Mouse (Mus musculus) lung, embryonic 15.5 days (tissue): ENCODE measurements at regions not wholly inside any gene's neighbourhood (a gene's known extent, or its start where the extent isn't known, plus 50 kb on each side); places are given as distances from the start of the nearest gene placed in this dataset.

Experiments
- ATAC-seq: fragments of 200-750 bp; cut with Nextera tagmentation; 2 replicates; pipeline ENCODE4 v1.8.0; 2017; ENCODE audit warnings: moderate number of reproducible peaks, borderline replicate concordance; ENCODE audit not compliant: low FRiP score, low TSS enrichment; ENCODE audit errors: extremely low read depth
- H3K27ac ChIP-seq: fragments of 300-500 bp; sonication (generic); 2 replicates; pipeline ENCODE4 v1.5.1; 2015; ENCODE audit warnings: moderate library complexity, mild to moderate bottlenecking, inconsistent platforms
- H3K27me3 ChIP-seq: fragments of 300-500 bp; sonication (generic); 2 replicates; pipeline ENCODE4 v1.6.1; 2015; ENCODE audit warnings: inconsistent platforms
- H3K36me3 ChIP-seq: fragments of 300-500 bp; sonication (generic); 2 replicates; pipeline ENCODE4 v1.6.1; 2015; ENCODE audit warnings: inconsistent platforms
- H3K4me1 ChIP-seq: fragments of 300-500 bp; sonication (generic); 2 replicates; pipeline ENCODE4 v1.6.1; 2015; ENCODE audit warnings: inconsistent platforms
- H3K4me2 ChIP-seq: fragments of 300-500 bp; sonication (generic); 2 replicates; pipeline ENCODE4 v1.6.1; 2015; ENCODE audit warnings: inconsistent platforms, mild to moderate bottlenecking, moderate library complexity
- H3K4me3 ChIP-seq: fragments of 300-500 bp; sonication (generic); 2 replicates; pipeline ENCODE4 v1.5.1; 2015; ENCODE audit warnings: mild to moderate bottlenecking, inconsistent platforms
- H3K9ac ChIP-seq: fragments of 300-500 bp; sonication (generic); 2 replicates; pipeline ENCODE4 v1.6.1; 2015; ENCODE audit warnings: inconsistent platforms
- H3K9me3 ChIP-seq: fragments of 300-500 bp; sonication (generic); 2 replicates; pipeline ENCODE4 v1.6.1; 2016; ENCODE audit warnings: inconsistent platforms
- WGBS: fragments of 180-500 bp; shearing (Covaris S2); methylation state at CpG from one replicate; pipeline ENCODE4 v1.1.7; 2015; 5-methylcytosine and 5-hydroxymethylcytosine counted together

- Histone ChIP-seq H3K4me1 (no peaks in the 10 kb centered on the region), H3K4me3 (no peak overlapping the region), H3K9ac (no peak overlapping the region), H3K4me2 (no peak overlapping the region), H3K36me3 (no peaks in the 10 kb centered on the region), H3K27me3 (no peaks in the 10 kb centered on the region), H3K27ac (no peak overlapping the region), H3K9me3 (no peaks in the 10 kb centered on the region)
- WGBS, result 70% methylated on average over 1 of the region's 1 CpGs
- no peak for ATAC-seq
These were observed 852.0 kb upstream of the Agtr1b start for GRCm38 (mm10) chr3:21218936-21219335.

- no peaks in the 10 kb centered on the region for H3K36me3 ChIP-seq
- no peaks in the 10 kb centered on the region for H3K27me3 ChIP-seq
- no peak overlapping the region for H3K9ac ChIP-seq
- no peak overlapping the region for H3K4me2 ChIP-seq
- no peak overlapping the region for H3K4me3 ChIP-seq
- H3K9me3 ChIP-seq, result no peaks in the 10 kb centered on the region
- ATAC-seq, result no peak
- no peak overlapping the region for H3K27ac ChIP-seq
- 82% methylated on average over 2 of the region's 2 CpGs for WGBS
- H3K4me1 ChIP-seq, result no peaks in the 10 kb centered on the region
These were observed 835.3 kb upstream of the Tbl1xr1 start for GRCm38 (mm10) chr3:21241184-21241583.

GRCm38 (mm10) chr3:21256129-21256760, 820.2 kb upstream of the Tbl1xr1 start:
- H3K4me1 ChIP-seq, result no peaks in the 10 kb centered on the region
- H3K27ac ChIP-seq, result no peak overlapping the region
- no peaks in the 10 kb centered on the region for H3K36me3 ChIP-seq
- H3K4me2 ChIP-seq, result no peak overlapping the region
- H3K9me3 ChIP-seq, result no peaks in the 10 kb centered on the region
- H3K9ac ChIP-seq, result no peak overlapping the region
- H3K4me3 ChIP-seq, result no peak overlapping the region
- no peaks in the 10 kb centered on the region for H3K27me3 ChIP-seq
- ATAC-seq, result no peak
- 100% methylated on average over 1 of the region's 1 CpGs for WGBS

DNA sequence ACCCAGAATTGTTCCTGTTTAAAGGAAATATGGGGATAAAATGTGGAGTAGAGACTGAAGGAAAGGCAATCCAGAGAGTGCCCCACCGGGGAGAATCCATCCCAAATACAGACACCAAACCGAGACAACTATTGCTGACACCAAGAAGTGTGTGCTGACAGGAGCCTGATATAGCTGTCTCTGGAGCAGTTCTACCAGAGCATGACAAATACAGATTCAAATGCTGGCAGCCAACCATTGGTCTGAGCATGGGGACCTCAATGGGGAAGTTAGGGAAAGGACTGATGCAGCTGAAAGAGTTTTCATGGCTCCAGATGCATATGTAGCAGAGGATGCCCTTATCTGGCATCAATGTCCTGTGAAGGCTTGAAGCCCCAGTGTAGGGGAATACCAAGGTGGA, 813.1 kb upstream of the Tbl1xr1 start:
- Histone ChIP-seq H3K9me3 (no peaks in the 10 kb centered on the region), H3K27me3 (no peaks in the 10 kb centered on the region), H3K4me3 (no peak overlapping the region), H3K4me2 (no peak overlapping the region), H3K27ac (no peak overlapping the region), H3K9ac (no peak overlapping the region), H3K36me3 (no peaks in the 10 kb centered on the region), H3K4me1 (no peaks in the 10 kb centered on the region)
- 59% methylated on average over 2 of the region's 2 CpGs for WGBS
- no peak for ATAC-seq

DNA sequence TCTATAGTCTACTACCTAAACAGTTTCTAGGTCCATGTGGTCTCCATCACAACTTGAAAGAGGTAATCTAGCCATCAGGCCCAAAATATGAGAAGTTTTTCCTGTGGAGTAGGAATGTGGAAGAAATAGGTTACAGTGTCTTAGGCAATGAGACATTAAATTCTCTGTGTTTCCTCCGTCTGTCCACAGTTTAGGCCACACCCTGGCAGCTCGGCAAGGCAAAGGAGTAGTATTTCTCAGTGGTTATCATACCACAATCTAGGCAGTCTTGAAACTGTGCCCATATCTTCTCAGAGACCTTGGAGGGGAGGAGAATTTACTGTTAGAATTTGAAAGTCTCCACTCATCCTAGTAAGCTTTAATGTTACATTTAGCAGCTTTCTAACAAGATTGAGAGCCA, 811.0 kb upstream of the Tbl1xr1 start:
- no peak for ATAC-seq
- no peak overlapping the region for H3K4me2 ChIP-seq
- no peaks in the 10 kb centered on the region for H3K27me3 ChIP-seq
- H3K4me1 ChIP-seq, result no peaks in the 10 kb centered on the region
- 73% methylated on average over 2 of the region's 2 CpGs for WGBS
- no peak overlapping the region for H3K4me3 ChIP-seq
- no peaks in the 10 kb centered on the region for H3K36me3 ChIP-seq
- no peak overlapping the region for H3K9ac ChIP-seq
- H3K27ac ChIP-seq, result no peak overlapping the region
- H3K9me3 ChIP-seq, result no peaks in the 10 kb centered on the region

GRCm38 (mm10) chr3:21268429-21269129, 807.9 kb upstream of the Tbl1xr1 start:
- H3K9ac ChIP-seq, result no peak overlapping the region
- no peak overlapping the region for H3K27ac ChIP-seq
- WGBS, result 53% methylated on average over 7 of the region's 7 CpGs
- peak; percentile 19; the same call in 1 of the 2 replicates for ATAC-seq
- no peaks in the 10 kb centered on the region for H3K36me3 ChIP-seq
- no peaks in the 10 kb centered on the region for H3K4me1 ChIP-seq
- no peaks in the 10 kb centered on the region for H3K27me3 ChIP-seq
- H3K4me2 ChIP-seq, result no peak overlapping the region
- no peaks in the 10 kb centered on the region for H3K9me3 ChIP-seq
- no peak overlapping the region for H3K4me3 ChIP-seq

GRCm38 (mm10) chr3:21269130-21269440, 807.4 kb upstream of the Tbl1xr1 start:
- Histone ChIP-seq H3K27ac (no peak overlapping the region), H3K4me1 (no peaks in the 10 kb centered on the region), H3K27me3 (no peaks in the 10 kb centered on the region), H3K9ac (no peak overlapping the region), H3K9me3 (no peaks in the 10 kb centered on the region), H3K4me2 (no peak overlapping the region), H3K4me3 (no peak overlapping the region), H3K36me3 (no peaks in the 10 kb centered on the region)
- 64% methylated on average over 2 of the region's 2 CpGs for WGBS
- ATAC-seq, result no peak

GRCm38 (mm10) chr3:21270788-21271187, 805.7 kb upstream of the Tbl1xr1 start:
- no peaks in the 10 kb centered on the region for H3K27me3 ChIP-seq
- WGBS, result 81% methylated on average over 3 of the region's 3 CpGs
- H3K36me3 ChIP-seq, result no peaks in the 10 kb centered on the region
- no peak overlapping the region for H3K4me2 ChIP-seq
- H3K4me3 ChIP-seq, result no peak overlapping the region
- H3K4me1 ChIP-seq, result no peaks in the 10 kb centered on the region
- no peak overlapping the region for H3K27ac ChIP-seq
- no peak for ATAC-seq
- no peaks in the 10 kb centered on the region for H3K9me3 ChIP-seq
- no peak overlapping the region for H3K9ac ChIP-seq

GRCm38 (mm10) chr3:21272219-21272618, 804.2 kb upstream of the Tbl1xr1 start:
- Histone ChIP-seq H3K4me2 (no peak overlapping the region), H3K36me3 (no peaks in the 10 kb centered on the region), H3K4me3 (no peak overlapping the region), H3K27ac (no peak overlapping the region), H3K27me3 (no peaks in the 10 kb centered on the region), H3K9me3 (no peaks in the 10 kb centered on the region), H3K4me1 (no peaks in the 10 kb centered on the region), H3K9ac (no peak overlapping the region)
- 73% methylated on average over 4 of the region's 4 CpGs for WGBS
- ATAC-seq, result no peak

GRCm38 (mm10) chr3:21292774-21293173, 783.7 kb upstream of the Tbl1xr1 start:
- ATAC-seq, result no peak
- no peaks in the 10 kb centered on the region for H3K27me3 ChIP-seq
- no peak overlapping the region for H3K4me3 ChIP-seq
- no peak overlapping the region for H3K4me2 ChIP-seq
- WGBS, result 93% methylated on average over 1 of the region's 1 CpGs
- no peaks in the 10 kb centered on the region for H3K36me3 ChIP-seq
- no peak overlapping the region for H3K9ac ChIP-seq
- no peaks in the 10 kb centered on the region for H3K9me3 ChIP-seq
- H3K27ac ChIP-seq, result no peak overlapping the region
- H3K4me1 ChIP-seq, result no peaks in the 10 kb centered on the region

- WGBS, result 85% methylated on average over 2 of the region's 2 CpGs
- H3K27ac ChIP-seq, result no peak overlapping the region
- H3K27me3 ChIP-seq, result no peaks in the 10 kb centered on the region
- H3K4me1 ChIP-seq, result no peaks in the 10 kb centered on the region
- H3K36me3 ChIP-seq, result no peaks in the 10 kb centered on the region
- H3K9me3 ChIP-seq, result no peaks in the 10 kb centered on the region
- ATAC-seq, result no peak
- no peak overlapping the region for H3K4me3 ChIP-seq
- H3K4me2 ChIP-seq, result no peak overlapping the region
- no peak overlapping the region for H3K9ac ChIP-seq
These were observed 783.1 kb upstream of the Tbl1xr1 start for GRCm38 (mm10) chr3:21293308-21293707.

DNA sequence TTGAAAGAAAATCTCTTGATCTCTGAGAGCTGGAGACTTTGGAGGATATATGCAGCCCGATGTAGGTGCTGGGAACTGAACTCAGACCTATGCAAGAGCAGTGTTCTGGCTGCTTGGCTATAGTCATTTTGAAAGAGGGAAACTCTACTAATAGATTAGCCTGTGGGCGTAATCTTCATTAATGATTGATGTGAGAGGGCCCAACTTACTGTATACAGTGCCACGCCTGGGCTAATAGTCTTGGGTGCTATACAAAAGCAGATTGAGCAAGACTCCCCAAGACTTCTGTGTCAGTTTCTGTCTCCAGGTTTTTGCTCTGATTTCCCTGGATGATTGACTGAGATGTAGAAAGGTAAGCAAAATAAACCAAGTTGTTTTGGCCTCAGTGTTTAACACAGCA, 781.7 kb upstream of the Tbl1xr1 start:
- no peaks in the 10 kb centered on the region for H3K9me3 ChIP-seq
- H3K4me1 ChIP-seq, result no peaks in the 10 kb centered on the region
- H3K27me3 ChIP-seq, result no peaks in the 10 kb centered on the region
- ATAC-seq, result no peak
- no peak overlapping the region for H3K27ac ChIP-seq
- no peak overlapping the region for H3K9ac ChIP-seq
- H3K4me2 ChIP-seq, result no peak overlapping the region
- WGBS, result 89% methylated on average over 3 of the region's 3 CpGs
- no peaks in the 10 kb centered on the region for H3K36me3 ChIP-seq
- no peak overlapping the region for H3K4me3 ChIP-seq
